Mouse (Mus musculus) ES-E14 (cell line): Measurements from ENCODE around the gene Rab11a.

Experiments used
- CHD2 ChIP-seq: IDR thresholded peaks from 2 replicates; pipeline ENCODE4 v1.6.1; 2014; ENCODE audit warnings: mild to moderate bottlenecking, low read depth, low read length, inconsistent platforms
- ZC3H11A ChIP-seq: IDR thresholded peaks from 2 replicates; pipeline ENCODE4 v1.6.1; 2012; ENCODE audit warnings: low read depth, mild to moderate bottlenecking, inconsistent platforms, low read length, borderline replicate concordance

DNA sequence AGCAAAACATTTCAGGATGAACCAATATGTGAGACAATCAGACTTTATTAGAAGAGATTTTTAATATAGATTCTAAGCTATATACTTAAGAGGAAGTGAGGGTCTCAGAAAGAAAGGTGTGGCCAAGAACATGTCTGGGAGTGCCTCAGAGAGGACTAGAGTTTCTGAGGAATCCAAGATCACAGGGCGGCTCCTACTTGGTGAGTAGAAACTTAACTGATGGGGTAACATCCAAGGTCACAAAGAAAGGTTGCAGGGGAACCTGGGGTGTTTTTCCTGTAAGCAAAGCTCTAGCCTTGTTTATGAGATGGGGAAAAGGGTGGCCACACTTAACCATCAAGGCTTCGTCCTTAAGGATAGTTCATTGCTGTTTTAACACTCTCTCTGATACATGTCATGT, 1.4 kb upstream of the Rab11a start:
- TF ChIP-seq CHD2, result no peak
- no peak for TF ChIP-seq ZC3H11A
